Mouse (Mus musculus) lung, embryonic 14.5 days (tissue): ENCODE measurements around the gene Mindy2. TPM values are rescaled to one million over a fixed set of nuclear protein-coding genes. Genes with fewer than 3 reads are reported as not detected.
A peak's percentile ranks its signal among the peaks of the same experiment; 100 is the strongest.

Source experiments
- ATAC-seq: fragments of 200-750 bp; cut with Nextera tagmentation; 2 replicates; pipeline ENCODE4 v1.8.0; 2017; ENCODE audit warnings: mild to moderate bottlenecking, moderate TSS enrichment, moderate library complexity; ENCODE audit not compliant: insufficient read depth
- DNase-seq: peaks from one replicate; pipeline ENCODE4 v3.0.0-alpha.2; 2015
- H3K27ac ChIP-seq: fragments of 300-500 bp; sonication (generic); 2 replicates; pipeline ENCODE4 v1.5.1; 2014; ENCODE audit warnings: low read depth, mild to moderate bottlenecking, moderate library complexity
- H3K27me3 ChIP-seq: fragments of 300-500 bp; sonication (generic); 2 replicates; pipeline ENCODE4 v1.6.1; 2014; ENCODE audit warnings: low read length, control low read depth; ENCODE audit not compliant: insufficient read depth
- H3K36me3 ChIP-seq: fragments of 300-500 bp; sonication (generic); 2 replicates; pipeline ENCODE4 v1.6.1; 2014; ENCODE audit warnings: control low read depth; ENCODE audit not compliant: insufficient read depth
- H3K4me1 ChIP-seq: fragments of 300-500 bp; sonication (generic); 2 replicates; pipeline ENCODE4 v1.6.1; 2014; ENCODE audit warnings: antibody characterized with exemption, control low read depth; ENCODE audit not compliant: insufficient read depth
- H3K4me2 ChIP-seq: fragments of 300-500 bp; sonication (generic); 2 replicates; pipeline ENCODE4 v1.6.1; 2014; ENCODE audit warnings: mild to moderate bottlenecking
- H3K4me3 ChIP-seq: fragments of 300-500 bp; sonication (generic); 2 replicates; pipeline ENCODE4 v1.5.1; 2014; ENCODE audit warnings: low read depth, low read length
- H3K9ac ChIP-seq: fragments of 300-500 bp; sonication (generic); 2 replicates; pipeline ENCODE4 v1.6.1; 2014
- H3K9me3 ChIP-seq: fragments of 300-500 bp; sonication (generic); 2 replicates; pipeline ENCODE4 v1.6.1; 2016; ENCODE audit warnings: low read depth, low read length, control low read depth
- CTCF ChIP-seq: IDR thresholded peaks from 2 replicates; pipeline ENCODE4 v1.5.1; 2016; ENCODE audit warnings: antibody characterized with exemption, low read depth
- WGBS: fragments of 180-500 bp; shearing (Covaris S2); extraction: QIAGEN DNeasy Blood & Tissue Kit; methylation state at CpG from one replicate; pipeline ENCODE4 v1.1.7; 2014; 5-methylcytosine and 5-hydroxymethylcytosine counted together
- polyA plus RNA-seq: library from polyadenylated mRNA; unstranded; fragments of >200 nt; fragmentation: Nextera tagmentation; extraction: Ambion mirVana; gene quantifications from 2 replicates; pipeline ENCODE4 v1.2.1, GENCODE M21; 2014

Gene Mindy2
- polyA plus RNA-seq, 1 experiment from 2014 or later, result 11.2 TPM

GRCm38 (mm10) chr9:70653875-70654274 lies 3.1 kb downstream of the Mindy2 start:
- Histone ChIP-seq H3K27me3 (no peaks in the 10 kb centered on the region), H3K4me2 (no peak overlapping the region), H3K9me3 (no peaks in the 10 kb centered on the region), H3K4me1 (no peaks in the 10 kb centered on the region), H3K36me3 (no peaks in the 10 kb centered on the region), H3K27ac (no peak overlapping the region), H3K4me3 (no peak overlapping the region), H3K9ac (no peak overlapping the region)
- DNase-seq (no peak), ATAC-seq (no peak)
- 56% methylated on average over 2 of the region's 2 CpGs for WGBS
- no peak for TF ChIP-seq CTCF

GRCm38 (mm10) chr9:70652221-70652620 lies 4.8 kb downstream of the Mindy2 start:
- Histone ChIP-seq H3K27ac (no peak overlapping the region), H3K27me3 (no peaks in the 10 kb centered on the region), H3K9ac (no peak overlapping the region), H3K4me2 (no peak overlapping the region), H3K36me3 (no peaks in the 10 kb centered on the region), H3K4me3 (no peak overlapping the region), H3K9me3 (no peaks in the 10 kb centered on the region), H3K4me1 (no peaks in the 10 kb centered on the region)
- DNase-seq (no peak), ATAC-seq (no peak)
- no peak for TF ChIP-seq CTCF
- WGBS, result 67% methylated on average over 2 of the region's 2 CpGs

- Histone ChIP-seq H3K27me3 (no peaks in the 10 kb centered on the region), H3K4me2 (no peak overlapping the region), H3K36me3 (no peaks in the 10 kb centered on the region), H3K27ac (no peak overlapping the region), H3K4me3 (no peak overlapping the region), H3K4me1 (no peaks in the 10 kb centered on the region), H3K9ac (no peak overlapping the region), H3K9me3 (no peaks in the 10 kb centered on the region)
- 91% methylated on average over 1 of the region's 1 CpGs for WGBS
- no peak for TF ChIP-seq CTCF
- no peak for DNase-seq
- ATAC-seq, result no peak
Measured at GRCm38 (mm10) chr9:70650994-70651393, 6.0 kb downstream of the Mindy2 start.

- TF ChIP-seq CTCF, result no peak
- H3K4me2 ChIP-seq, result no peak overlapping the region
- ATAC-seq, result no peak
- no peaks in the 10 kb centered on the region for H3K27me3 ChIP-seq
- no peak for DNase-seq
- WGBS, result 56% methylated on average over 2 of the region's 2 CpGs
- H3K9ac ChIP-seq, result no peak overlapping the region
- H3K36me3 ChIP-seq, result no peaks in the 10 kb centered on the region
- no peak overlapping the region for H3K4me3 ChIP-seq
- no peaks in the 10 kb centered on the region for H3K9me3 ChIP-seq
- H3K27ac ChIP-seq, result no peak overlapping the region
- no peaks in the 10 kb centered on the region for H3K4me1 ChIP-seq
Measured at GRCm38 (mm10) chr9:70650260-70650659, 6.7 kb downstream of the Mindy2 start.

GRCm38 (mm10) chr9:70636748-70637147 lies 20.2 kb downstream of the Mindy2 start:
- Histone ChIP-seq H3K9me3 (no peaks in the 10 kb centered on the region), H3K4me2 (no peak overlapping the region), H3K9ac (no peak overlapping the region), H3K27ac (no peak overlapping the region), H3K4me1 (no peaks in the 10 kb centered on the region), H3K36me3 (0 out of 2 replicates have a peak, but pooled peaks cover under 1% of the 10 kb centered on the region), H3K27me3 (no peaks in the 10 kb centered on the region), H3K4me3 (no peak overlapping the region)
- no peak for TF ChIP-seq CTCF
- 84% methylated on average over 2 of the region's 2 CpGs for WGBS
- ATAC-seq, result no peak
- DNase-seq, result no peak

GRCm38 (mm10) chr9:70631665-70632064 lies 25.3 kb downstream of the Mindy2 start:
- Histone ChIP-seq H3K9ac (no peak overlapping the region), H3K27ac (no peak overlapping the region), H3K27me3 (no peaks in the 10 kb centered on the region), H3K4me2 (no peak overlapping the region), H3K36me3 (0 out of 2 replicates have a peak, but pooled peaks cover 2% of the 10 kb centered on the region), H3K4me3 (no peak overlapping the region), H3K9me3 (no peaks in the 10 kb centered on the region), H3K4me1 (no peaks in the 10 kb centered on the region)
- peak; percentile 66 for DNase-seq
- peak; percentile 38; the same call in 1 of the 2 replicates for ATAC-seq
- WGBS, result 19% methylated on average over 5 of the region's 5 CpGs
- no peak for TF ChIP-seq CTCF

GRCm38 (mm10) chr9:70629711-70630110 lies 27.3 kb downstream of the Mindy2 start:
- Histone ChIP-seq H3K9ac (no peak overlapping the region), H3K9me3 (no peaks in the 10 kb centered on the region), H3K27me3 (no peaks in the 10 kb centered on the region), H3K4me1 (no peaks in the 10 kb centered on the region), H3K27ac (no peak overlapping the region), H3K36me3 (0 out of 2 replicates have a peak, but pooled peaks cover 4% of the 10 kb centered on the region), H3K4me2 (no peak overlapping the region), H3K4me3 (no peak overlapping the region)
- ATAC-seq (no peak), DNase-seq (no peak)
- no peak for TF ChIP-seq CTCF
- WGBS, result 85% methylated on average over 2 of the region's 2 CpGs

- Histone ChIP-seq H3K36me3 (peaks cover 20% of the 10 kb centered on the region; the same call in 1 of the 2 replicates), H3K9ac (no peak overlapping the region), H3K4me1 (no peaks in the 10 kb centered on the region), H3K27ac (no peak overlapping the region), H3K9me3 (no peaks in the 10 kb centered on the region), H3K4me2 (no peak overlapping the region), H3K4me3 (no peak overlapping the region), H3K27me3 (no peaks in the 10 kb centered on the region)
- DNase-seq (no peak), ATAC-seq (no peak)
- WGBS, result 54% methylated on average over 3 of the region's 3 CpGs
- no peak for TF ChIP-seq CTCF
Measured at GRCm38 (mm10) chr9:70611026-70611673, 45.8 kb downstream of the Mindy2 start.
